Mouse (Mus musculus): Measurements from ENCODE around the gene Dscam.
"Not testable (repeated sequence)": the region's sequence is repeated elsewhere in the genome, so short reads cannot be mapped to it uniquely, and the experiment has no call there.

Gene Dscam

DNA sequence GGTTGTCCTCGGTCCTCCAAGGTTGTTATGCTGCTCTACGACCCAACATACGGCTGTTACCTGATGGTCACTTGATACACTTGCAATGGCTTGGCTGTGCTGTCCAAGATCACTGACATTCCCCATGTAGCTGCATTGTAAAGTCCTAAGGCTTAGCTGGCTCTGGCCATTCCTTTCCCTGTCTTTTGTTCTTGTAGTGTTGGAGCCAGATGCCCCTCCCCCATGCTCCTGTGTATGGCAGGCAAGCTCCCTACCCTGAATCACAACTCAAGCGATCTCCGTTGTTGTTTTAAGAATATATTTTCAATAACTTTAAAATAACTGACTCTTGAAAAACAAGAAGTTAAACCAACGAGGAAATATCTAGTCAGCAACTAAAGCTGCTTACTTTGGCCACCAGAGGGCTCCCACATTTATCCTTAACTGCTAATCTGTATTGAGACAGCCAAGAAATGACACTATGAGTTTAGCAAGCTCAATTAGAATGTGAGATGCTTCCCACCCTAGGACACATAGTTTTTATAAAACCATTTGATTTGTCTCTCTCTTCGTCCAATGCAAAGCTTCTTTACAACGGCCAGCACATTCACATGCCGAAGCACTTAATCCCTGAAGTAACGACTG, 273.9 kb downstream of the Dscam start:
- in situ Hi-C loops (cut with MboI, MseI), result loop anchor here (10.0 kb wide), 1 partner anchor 398 kb away; no protein-coding TSS in a partner anchor

DNA sequence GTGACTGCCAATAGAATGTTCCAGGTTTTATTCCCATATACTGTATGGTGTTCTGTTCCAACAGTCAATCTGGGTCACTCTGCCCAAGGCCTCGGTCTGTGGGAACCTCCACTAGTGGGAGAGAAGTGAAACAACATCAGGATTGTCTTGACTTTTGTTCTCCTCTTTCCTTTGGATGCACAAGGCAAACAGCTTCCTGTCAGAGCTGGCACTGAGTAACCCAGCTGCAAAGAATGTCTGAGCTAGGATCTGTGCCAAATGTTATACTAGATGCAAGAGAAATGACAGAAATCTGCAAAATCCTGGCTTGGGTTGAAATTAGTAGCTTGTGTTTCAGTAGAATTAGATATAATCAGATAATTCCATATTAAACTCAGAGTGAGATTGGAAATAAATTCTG, 282.5 kb downstream of the Dscam start:
- in situ Hi-C loops (cut with MboI, MseI), result no loop called here

DNA sequence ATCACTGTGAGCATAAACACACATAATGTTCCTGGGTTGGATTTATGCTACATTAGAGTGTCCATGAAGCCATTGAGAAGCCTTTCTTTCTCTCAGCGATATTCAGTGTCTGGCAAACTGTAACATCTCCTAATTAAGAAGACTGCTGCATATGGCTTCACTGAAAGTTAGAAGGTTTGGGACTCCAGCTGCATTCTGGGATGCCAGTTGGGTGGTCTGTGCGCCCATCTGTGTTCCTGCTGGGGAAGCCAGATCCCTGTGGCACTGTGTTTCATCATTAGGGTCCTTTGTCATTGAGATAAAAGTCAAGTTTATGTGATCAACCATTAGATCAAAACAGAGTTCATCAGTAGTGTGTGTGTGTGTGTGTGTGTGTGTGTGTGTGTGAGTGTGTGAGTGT, 284.7 kb downstream of the Dscam start:
- in situ Hi-C loops (cut with MboI, MseI), result no loop called here

DNA sequence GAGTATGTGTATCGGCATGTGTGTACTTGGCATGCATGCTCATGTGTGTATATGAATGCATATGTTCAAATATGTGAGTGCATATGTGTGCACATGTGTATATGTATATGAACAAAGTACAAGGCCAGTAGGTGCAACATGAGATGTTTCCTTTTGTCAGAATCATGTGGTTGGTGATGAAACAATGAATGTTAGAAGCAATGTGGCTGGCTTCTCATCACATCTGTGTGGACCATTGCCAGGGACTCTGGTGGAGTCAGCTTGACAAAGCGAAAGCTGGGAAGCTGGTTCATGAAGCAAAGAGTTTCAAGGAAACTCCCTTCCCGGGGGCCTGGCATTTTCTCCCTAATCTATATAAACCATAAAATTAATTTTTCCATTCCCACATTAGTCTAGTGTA, 286.0 kb downstream of the Dscam start:
- in situ Hi-C loops (cut with MboI, MseI), result not testable (repeated sequence)

DNA sequence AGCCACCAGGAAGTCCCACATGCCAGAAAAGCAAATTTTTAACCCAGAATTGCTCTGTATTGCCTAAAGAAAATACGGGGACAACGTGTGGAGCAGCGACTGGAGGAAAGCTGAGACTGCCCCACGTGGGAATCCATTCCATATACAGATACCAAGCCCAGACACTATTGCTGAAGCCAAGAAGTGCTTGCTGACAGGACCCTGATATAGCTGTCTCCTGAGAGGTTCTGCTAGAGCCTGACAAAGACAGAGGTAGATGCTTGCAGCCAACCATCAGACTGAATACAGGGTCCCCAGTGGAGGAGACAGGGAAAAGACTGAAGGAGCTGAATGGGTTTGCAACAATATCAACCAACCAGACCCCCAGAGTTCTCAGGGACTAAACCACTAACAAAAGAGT, 293.3 kb downstream of the Dscam start:
- in situ Hi-C loops (cut with MboI, MseI), result no loop called here

DNA sequence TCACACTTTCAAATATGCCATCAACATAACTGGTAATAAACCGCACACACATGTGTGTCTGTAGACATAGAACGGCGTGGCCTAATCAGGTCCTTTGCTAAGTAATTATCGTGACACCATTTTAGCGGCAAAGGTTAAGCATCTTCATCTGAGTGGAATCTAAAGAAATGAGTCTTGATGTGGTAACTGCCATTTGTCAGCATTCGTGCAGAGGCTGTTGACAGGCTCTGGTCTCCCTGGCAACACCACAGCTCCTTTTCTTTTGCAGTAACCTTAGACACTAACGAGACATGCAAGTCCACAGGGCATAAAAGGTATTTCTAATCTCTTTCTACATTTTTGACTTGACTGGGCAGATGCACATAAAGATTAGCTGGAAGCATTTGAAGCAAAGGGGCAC, 297.8 kb downstream of the Dscam start:
- in situ Hi-C loops (cut with MboI, MseI), result no loop called here

DNA sequence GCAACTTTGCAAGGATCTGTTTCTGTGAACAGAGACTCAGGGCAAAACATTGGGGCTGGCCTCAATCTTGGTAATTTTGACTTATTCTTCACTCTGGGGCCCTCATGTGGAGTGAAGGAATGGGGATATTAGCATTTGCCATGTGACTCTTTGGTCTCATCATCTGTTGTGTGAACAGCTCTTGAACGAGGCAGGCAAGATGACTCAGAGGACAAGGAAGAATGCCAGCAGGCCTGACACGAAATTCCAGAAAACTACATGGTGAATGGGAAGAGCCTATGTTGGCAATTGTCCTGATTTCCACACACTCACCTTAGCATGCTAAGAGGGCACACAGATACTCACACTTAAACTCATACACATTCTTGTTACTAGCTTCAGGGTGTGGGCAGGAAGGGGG, 313.0 kb downstream of the Dscam start:
- in situ Hi-C loops (cut with MboI, MseI), result no loop called here

DNA sequence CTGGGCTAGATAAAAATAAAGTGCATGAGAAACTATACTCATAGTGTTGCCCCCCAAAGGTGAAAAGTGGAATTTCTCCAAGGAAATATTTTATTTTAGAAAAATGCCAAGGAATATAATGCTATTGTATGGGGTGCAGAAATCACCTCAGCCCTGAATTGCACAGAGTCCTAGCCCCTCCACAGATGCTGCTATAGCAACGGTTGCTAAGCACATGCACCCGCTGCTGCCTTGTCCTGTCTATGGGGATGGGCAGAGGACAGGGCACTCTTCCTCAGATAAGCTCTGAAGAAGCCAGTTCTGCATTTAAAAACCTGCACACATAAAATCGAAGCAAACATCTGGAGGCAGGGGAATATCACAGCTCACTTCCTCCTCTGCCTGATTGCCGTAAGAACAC, 315.5 kb downstream of the Dscam start:
- in situ Hi-C loops (cut with MboI, MseI), result no loop called here

DNA sequence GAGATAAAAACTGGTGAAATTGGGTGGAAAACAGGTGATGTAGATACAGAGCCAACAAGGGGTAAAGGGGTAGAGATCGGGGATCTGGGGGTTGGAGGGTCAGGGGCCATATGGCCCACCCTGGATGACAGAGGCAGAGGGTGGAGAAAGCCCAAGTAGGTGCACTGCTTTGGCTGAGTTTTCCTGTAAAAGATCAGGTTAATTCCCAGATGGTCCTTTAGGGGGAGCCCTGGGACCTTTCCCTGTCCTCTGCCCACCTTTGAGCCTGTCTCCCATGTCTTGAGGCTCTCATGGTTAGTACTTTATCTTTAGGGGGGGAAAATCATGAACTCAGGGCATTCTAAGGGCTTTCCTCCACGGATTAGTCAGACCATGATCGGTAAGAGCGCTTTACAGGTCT, 318.2 kb downstream of the Dscam start:
- in situ Hi-C loops (cut with MboI, MseI), result no loop called here

DNA sequence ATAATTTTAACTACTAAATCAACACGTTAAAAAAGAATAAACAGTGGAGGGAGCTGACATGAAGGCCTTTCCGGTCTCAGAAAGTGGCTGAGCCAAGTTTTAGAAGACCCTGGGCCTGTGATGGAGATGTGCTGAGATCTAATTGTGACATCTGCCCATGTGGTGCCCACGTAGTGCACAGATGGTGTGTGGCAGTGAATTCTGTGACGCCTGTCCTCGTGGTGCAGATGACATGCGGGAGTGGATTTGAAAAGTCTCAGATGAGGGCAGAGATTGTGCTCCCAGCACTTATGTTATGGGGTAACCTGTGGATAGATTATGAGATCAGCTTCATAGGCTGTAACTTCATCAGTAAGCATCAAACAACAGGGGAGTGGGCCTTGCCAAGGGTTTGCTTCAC, 321.6 kb downstream of the Dscam start:
- in situ Hi-C loops (cut with MboI, MseI), result no loop called here

DNA sequence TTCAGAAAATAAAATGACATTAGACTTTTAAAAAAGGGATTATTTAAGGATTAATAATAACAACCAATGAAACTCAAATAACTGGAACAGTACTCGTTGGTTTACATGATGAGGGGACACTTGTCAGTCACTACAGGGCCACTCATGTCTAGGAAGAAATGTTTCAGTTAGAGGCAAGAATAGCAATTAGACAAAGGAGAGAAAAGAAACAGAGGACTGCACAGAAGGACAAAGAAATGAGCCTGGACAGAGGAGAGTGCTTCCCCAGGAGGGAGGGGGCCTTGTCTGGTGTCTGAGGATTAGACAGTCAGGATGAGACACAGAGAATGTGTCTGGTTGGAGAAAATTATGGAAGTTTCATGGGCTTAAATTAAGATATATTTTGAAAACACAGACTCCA, 324.0 kb downstream of the Dscam start:
- in situ Hi-C loops (cut with MboI, MseI), result no loop called here

DNA sequence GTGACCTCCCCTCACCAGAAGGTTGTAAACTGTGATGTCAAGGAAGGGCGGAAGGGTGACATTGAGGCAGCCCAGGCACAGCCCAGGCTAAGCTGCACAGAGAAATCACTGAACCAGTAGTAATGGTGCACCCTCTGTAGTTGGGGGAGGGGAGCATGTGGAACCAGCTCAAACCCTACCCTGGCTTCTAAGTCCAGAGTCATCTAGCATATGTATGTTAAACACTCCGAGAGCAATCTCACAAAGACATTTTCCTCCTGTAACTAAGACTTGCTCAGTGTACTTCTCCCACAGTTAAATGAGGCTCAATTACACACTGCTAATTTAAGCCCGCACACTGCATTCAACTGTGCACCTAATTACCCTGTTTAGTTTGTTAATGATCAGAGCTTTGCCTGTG, 324.4 kb downstream of the Dscam start:
- in situ Hi-C loops (cut with MboI, MseI), result no loop called here

DNA sequence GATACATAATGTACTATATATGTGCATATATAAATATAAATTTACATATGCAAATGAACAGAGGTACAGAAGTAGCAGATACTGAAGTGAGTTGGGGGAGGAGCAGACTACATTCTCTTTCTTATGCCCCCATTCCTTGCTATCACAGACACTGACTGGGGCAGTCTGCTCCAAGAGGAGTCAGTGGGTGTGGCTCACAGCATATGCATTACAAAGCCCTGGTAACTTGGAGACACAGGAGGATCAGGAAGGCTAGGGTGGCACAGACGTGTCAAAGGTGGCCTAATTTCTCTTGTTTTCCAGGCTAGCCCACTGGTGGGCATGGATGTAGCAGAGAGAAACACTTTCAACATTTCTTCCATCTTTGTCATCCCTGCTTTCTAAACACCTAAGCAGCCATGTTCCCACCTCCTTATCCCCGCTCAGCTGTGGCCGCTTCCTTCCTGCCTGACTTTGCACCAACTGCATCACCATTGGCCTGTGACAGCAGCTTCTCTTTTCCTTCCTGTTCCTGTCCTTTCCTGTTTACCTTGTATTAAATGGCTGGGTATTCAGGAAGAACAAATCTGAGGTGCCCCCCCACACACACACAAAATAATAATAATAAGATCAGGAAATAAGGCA, 325.0 kb downstream of the Dscam start:
- in situ Hi-C loops (cut with MboI, MseI), result no loop called here

DNA sequence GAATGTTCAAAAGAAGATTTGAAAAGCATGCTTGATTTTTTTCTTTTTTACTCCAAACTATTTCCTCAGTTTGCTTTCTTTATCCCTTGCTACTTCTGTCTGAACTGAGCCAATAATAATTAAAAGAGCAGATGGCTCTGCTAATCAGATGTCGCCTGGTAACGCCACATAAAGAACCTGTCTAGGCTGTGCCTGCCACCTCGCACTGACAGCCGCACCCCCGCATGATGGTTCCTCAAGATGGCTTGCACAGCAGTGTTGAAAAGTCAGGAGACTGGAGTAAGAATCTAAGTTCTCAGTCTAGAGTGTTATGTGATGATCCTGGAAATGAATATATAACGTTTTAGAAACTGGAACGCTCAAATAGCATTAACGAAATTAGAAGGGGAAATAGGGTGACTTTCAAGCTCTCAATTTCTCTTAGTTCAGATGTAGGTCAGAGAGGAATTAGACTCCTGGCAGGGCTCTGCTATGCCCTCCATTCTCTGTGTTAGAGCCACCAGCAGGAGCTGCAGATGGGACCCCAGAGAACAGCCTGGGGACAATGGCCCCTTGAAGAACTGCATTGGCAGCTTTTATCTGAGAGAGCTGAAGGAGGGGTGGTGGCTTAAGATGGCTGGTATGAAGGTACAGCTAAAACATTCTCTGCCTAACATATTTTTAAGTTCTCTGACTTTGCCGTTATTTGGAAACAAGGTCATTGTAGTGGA, 326.7 kb downstream of the Dscam start:
- in situ Hi-C loops (cut with MboI, MseI), result no loop called here

DNA sequence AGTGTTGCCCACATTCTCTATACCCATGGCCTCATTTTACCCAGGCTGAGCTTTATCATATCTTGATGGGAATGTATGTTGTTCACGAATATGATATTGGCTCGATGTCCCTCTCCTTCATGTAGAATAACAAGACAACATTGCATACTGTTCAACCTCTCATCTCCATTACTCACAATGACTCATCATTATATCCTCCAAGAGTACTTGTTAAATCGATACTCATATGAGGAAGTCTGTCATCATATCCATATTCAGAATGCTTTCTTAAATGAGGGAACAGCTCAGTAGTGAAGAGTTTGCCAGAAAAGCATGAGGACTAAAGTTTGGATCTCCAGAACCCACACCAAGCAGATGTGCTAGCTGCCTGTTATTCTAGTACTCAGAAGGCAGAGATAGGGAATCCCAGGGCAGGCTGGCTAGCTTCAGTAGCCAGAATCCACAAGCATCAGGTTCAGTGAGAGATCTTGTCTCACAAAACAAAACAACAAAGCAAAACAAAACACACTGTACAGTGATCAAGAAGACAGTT, 327.7 kb downstream of the Dscam start:
- in situ Hi-C loops (cut with MboI, MseI), result no loop called here

DNA sequence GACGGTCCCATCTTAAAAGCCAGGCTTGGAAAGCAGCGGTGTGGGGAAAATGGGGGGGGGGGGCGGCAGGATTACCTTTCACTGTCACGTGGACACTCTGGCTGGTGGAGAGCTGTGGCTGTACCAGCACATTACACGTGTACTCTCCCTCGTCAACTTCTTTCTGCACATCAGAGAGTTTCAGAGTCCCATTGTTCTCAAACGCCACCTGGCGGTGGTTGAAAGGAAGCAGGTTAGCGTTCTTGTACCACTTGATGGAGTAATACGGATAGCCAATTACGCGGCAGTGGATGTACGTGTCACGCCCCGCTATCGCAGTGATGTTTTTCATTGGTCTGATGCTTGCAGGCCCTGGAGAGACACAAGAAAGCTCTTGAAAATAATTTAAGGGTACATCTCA, 350.9 kb downstream of the Dscam start:
- in situ Hi-C loops (cut with MboI, MseI), result no loop called here

DNA sequence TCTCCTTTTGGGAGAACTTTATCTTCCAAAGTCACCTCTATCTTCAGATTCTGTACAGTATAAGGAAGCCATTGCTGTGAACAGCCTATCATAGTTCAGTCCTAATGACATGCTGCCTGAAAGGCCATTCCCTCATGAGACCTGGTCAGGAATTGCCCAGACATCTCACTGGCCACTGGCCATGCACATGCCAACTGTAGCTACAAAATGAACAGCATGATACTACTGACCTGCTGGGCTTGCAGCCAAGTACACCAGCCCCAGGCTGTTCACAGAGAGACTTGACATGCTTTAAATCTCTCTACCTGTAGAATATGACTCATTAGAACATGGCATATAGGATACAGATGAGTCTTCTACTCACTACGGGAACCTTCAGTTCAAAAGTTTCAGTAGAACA, 364.3 kb downstream of the Dscam start:
- in situ Hi-C loops (cut with MboI, MseI), result no loop called here

DNA sequence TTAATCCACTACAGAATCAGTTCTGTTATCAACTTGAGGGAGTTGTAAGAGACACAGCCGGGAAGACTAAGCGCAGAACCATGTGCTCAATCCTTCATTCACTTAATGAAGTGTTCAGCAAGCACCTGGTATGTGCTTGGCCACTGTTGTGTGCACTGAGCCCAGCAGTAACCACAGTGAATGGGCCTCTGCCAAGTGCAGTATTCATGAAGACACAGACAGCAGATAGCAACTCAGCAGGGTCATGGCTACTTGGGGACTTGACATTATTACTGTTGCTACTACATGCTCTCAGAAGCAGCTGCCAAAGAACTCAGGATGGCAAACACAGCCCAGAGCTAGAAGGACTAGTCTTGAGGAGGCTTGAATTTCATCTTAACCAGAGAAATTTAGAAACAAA, 367.9 kb downstream of the Dscam start:
- in situ Hi-C loops (cut with MboI, MseI), result no loop called here

DNA sequence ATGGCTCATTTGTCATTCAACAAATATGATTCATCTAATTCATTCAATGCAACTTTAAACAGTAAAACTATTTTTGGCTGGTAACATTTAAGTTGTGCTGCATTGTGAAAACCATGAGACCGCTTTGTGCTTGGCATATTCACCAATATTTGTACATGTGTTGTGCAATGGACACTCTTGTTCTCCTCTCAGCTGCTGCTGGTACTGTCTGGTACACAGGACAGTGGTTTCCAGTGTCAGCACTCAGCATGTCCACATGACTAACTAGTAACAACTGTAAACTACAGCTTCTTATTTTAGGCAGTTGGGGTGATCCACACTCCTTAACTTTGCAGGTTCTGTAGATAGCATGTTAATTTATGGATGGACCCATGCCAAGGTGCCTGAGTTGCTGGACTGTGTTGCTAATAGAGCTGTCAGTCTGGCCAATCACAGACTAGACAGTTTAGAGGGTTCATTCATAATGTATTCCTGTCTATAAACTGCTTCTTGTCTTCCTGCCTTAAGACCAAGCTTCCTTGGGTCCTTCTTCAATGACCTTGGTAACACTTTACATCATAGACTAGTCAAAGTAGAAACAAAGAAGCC, 368.8 kb downstream of the Dscam start:
- in situ Hi-C loops (cut with MboI, MseI), result no loop called here

DNA sequence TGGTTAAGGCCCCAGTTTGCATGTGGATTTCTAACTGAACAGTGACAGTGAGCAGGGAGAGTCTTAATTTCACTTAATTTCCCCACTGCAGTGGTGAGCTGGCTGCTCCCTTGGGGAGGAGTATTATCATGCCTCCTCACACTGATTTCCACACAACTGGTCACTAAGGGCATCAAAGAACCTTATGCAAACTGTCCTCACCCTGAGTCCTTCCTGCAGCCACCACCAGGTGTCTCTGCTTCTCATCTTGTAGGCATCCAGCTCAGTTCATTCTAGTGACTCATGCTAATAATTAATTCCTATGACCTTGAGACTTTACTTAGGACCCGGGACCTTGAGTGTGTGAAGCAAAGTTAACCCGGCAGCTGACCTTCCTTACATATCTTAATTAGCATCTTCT, 375.1 kb downstream of the Dscam start:
- in situ Hi-C loops (cut with MboI, MseI), result no loop called here

DNA sequence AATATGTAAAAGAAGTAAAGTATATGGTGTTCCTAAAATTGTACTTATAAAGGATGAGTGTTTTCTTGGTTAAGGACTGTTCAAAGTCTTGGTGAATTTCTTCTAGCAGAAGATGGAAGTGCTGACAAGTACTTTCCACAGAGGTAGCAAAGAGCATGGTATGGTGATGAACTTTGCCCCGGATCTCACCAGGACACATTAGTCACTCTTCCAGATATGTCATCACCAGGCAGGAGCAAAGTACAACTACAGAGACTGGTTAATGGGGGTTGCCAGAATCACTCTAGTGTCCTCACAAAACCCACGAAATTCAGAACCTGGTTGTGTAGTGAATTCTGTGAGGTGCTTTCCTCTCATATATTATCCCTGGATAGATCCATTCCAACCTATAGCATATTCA, 379.2 kb downstream of the Dscam start:
- in situ Hi-C loops (cut with MboI, MseI), result no loop called here

DNA sequence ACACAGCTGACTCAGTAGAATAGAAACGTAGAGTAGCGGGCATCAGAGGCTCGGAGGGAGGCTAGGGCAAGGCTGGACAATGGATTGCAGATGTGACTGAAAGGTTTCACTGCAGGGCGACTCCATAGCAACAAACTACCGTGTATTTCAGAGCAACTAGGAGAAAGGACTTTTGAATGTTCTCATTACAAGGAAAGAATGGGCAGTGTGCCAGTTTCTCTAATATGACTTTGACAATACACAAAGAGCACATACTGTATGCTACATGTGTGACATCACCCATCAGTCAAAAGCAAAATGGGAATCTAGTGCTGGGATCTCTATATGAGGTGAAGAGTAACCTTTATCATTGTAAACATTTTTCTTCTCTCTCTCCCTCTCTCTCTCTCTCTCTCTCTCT, 382.3 kb downstream of the Dscam start:
- in situ Hi-C loops (cut with MboI, MseI), result no loop called here

DNA sequence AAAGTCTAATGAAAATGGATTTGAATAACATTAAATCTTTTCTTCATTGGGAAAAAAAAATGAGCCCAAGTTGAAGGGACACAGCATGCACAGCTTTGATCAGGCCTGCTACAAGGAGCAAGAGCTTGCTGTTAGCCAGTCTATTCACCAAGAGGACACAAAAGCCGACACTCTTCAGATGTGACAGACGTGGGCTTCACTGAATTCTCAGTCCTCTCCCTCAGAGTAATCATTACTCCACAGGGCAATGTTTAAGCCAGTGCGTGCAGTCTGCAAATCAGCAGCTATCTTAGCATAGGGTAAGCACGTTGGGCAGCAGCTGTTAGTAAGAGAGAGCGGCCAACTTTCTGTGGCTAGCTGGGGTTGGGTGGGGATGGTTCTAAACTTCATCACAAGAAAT, 391.5 kb downstream of the Dscam start:
- in situ Hi-C loops (cut with MboI, MseI), result no loop called here

Data from T-helper 1 cell (primary cell).